Mouse (Mus musculus): ENCODE measurements around the gene Ehbp1l1. TPM values are rescaled to one million over a fixed set of nuclear protein-coding genes. Genes with fewer than 3 reads are reported as not detected.

Gene Ehbp1l1
- polyA plus RNA-seq, 1 experiment from 2014 or later = 17.4 TPM

DNA sequence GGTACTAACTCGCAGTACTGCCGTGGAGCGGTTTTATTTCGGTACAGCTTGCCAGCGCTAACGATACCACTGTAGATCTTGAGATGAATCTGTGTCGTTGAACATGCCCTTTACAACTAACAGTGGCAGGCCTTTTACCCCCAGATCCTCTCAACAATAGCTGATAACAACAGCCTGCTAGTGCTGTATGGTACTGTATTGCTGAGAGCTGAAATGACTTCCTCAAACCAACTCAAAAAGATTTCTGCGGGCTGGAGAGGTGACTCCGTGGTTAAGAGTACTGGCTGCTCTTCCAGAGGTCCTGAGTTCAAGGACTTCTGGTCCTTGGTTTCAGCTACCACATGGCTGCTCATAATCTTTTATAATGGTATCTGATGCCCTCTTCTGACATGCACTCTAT, 8.2 kb upstream of the Ehbp1l1 start:
- Histone ChIP-seq H3K27ac (ENCODE audit: low read depth) (no peak overlapping the region), H3K9me3 (ENCODE audit: low read depth, low read length) (no peaks in the 10 kb centered on the region), H3K36me3 (ENCODE audit: insufficient read depth) (0 out of 2 replicates have a peak, but pooled peaks cover 3% of the 10 kb centered on the region), H3K27me3 (ENCODE audit: insufficient read depth, low read length) (no peaks in the 10 kb centered on the region), H3K4me2 (no peak overlapping the region), H3K4me1 (ENCODE audit: insufficient read depth) (peaks cover 10% of the 10 kb centered on the region), H3K9ac (no peak overlapping the region), H3K4me3 (ENCODE audit: low read depth, low read length) (no peak overlapping the region)
- DNase-seq (no peak), ATAC-seq (ENCODE audit: insufficient read depth) (no peak)
- 77% methylated on average over 9 of the region's 9 CpGs for WGBS
- no peak for TF ChIP-seq CTCF (IDR thresholded peaks at IDR 0.05; ENCODE audit: low read depth)

- H3K4me2 ChIP-seq = peak overlapping the region; percentile 92
- no peaks in the 10 kb centered on the region for H3K27me3 ChIP-seq (ENCODE audit: insufficient read depth, low read length)
- H3K36me3 ChIP-seq (ENCODE audit: insufficient read depth) = peaks cover 8% of the 10 kb centered on the region; the same call in 1 of the 2 replicates
- WGBS = under 1% methylated on average over 47 of the region's 47 CpGs
- peaks cover 30% of the 10 kb centered on the region for H3K4me1 ChIP-seq (ENCODE audit: insufficient read depth)
- H3K9ac ChIP-seq = peak overlapping the region; percentile 71
- TF ChIP-seq CTCF (IDR thresholded peaks at IDR 0.05; ENCODE audit: low read depth) = no peak
- DNase-seq (peak; percentile 99), ATAC-seq (ENCODE audit: insufficient read depth) (peak; percentile 87)
- H3K4me3 ChIP-seq (ENCODE audit: low read depth, low read length) = peak overlapping the region; percentile 62
- peak overlapping the region; percentile 68; the same call in 1 of the 2 replicates for H3K27ac ChIP-seq (ENCODE audit: low read depth)
- H3K9me3 ChIP-seq (ENCODE audit: low read depth, low read length) = no peaks in the 10 kb centered on the region
Measured at GRCm38 (mm10) chr19:5731264-5731978, 5.3 kb upstream of the Ehbp1l1 start.

DNA sequence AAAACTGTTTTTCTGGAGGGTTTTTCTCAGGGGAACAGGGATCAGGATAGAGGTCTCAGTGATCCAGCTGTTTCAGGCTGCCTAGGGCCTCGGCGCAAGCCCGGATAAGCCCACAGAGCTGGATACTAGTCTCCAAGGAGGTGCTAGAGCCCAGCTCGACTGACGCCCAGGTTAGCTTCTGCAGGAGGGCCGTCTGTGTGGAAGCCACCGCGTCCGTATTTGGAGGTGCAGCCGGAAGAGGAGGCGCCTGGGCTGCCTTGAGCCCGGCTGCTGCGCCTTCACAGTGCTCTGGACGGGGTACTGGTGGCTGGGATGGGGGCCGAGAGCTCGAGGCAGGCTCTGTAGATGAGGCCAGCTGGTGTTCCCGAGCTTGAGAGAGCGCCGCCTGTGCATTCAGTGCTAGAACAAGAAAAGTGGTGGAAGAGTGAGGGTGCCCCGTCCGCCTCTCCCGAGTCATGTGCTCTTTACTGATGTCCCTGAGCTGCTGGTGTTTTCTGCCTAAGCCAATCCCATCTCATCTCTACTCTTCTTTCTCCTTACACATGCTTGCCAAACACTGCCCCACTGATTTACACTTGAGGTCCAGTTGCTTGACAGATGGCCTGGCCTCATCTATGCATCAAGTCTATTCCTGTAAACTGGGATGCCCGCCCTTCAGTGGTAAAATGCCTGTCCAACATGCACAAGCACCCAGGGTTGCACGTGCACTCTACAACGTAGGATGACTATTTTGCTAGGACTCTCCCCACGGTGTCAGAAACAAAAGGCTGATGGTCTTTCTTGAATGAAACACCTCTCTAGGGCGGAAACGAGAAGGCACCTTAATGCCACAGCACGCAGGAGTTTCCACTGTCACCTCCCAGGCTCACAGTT, 4.4 kb upstream of the Ehbp1l1 start:
- H3K4me3 ChIP-seq (ENCODE audit: low read depth, low read length) = peak overlapping the region; percentile 62
- ATAC-seq (ENCODE audit: insufficient read depth) = no peak
- DNase-seq = no peak
- H3K9me3 ChIP-seq (ENCODE audit: low read depth, low read length) = no peaks in the 10 kb centered on the region
- H3K4me1 ChIP-seq (ENCODE audit: insufficient read depth) = peaks cover 33% of the 10 kb centered on the region
- H3K36me3 ChIP-seq (ENCODE audit: insufficient read depth) = peaks cover 10% of the 10 kb centered on the region; the same call in 1 of the 2 replicates
- WGBS = 74% methylated on average over 29 of the region's 29 CpGs
- H3K9ac ChIP-seq = peak overlapping the region; percentile 71
- TF ChIP-seq CTCF (IDR thresholded peaks at IDR 0.05; ENCODE audit: low read depth) = no peak
- no peak overlapping the region for H3K27ac ChIP-seq (ENCODE audit: low read depth)
- peak overlapping the region; percentile 92 for H3K4me2 ChIP-seq
- H3K27me3 ChIP-seq (ENCODE audit: insufficient read depth, low read length) = no peaks in the 10 kb centered on the region

DNA sequence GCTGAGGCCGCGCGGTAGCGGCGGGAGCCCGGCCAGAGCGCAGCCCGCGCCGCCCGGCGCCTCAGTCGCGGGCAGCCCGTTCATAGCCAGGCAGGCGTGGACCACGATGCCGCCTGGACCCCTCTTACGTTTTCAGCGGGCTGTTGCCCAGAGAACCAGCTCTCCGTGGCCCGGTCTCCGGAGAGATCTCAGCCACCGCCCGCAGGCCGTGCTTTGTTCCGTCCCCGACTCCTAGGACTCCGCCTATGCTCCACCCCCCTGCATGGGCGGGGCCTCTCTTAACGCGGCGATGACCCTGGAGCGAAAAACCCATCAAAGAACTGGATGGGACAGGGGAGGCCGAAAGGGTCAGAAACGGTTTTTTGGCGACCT, 3.3 kb upstream of the Ehbp1l1 start, which contains the start of gene Fam89b:
Fam89b (minus strand) TSS at position 210 of the 372 bp plus-strand sequence.
- peak within 1 kb of the TSS; percentile 83 for H3K4me3 ChIP-seq (ENCODE audit: low read depth, low read length)
- H3K4me2 ChIP-seq = peak within 1 kb of the TSS; percentile 92
- H3K27ac ChIP-seq (ENCODE audit: low read depth) = peak within 1 kb of the TSS; percentile 81
- H3K4me1 ChIP-seq (ENCODE audit: insufficient read depth) = peaks cover 38% of the 10 kb centered on the region
- no peaks in the 10 kb centered on the region for H3K27me3 ChIP-seq (ENCODE audit: insufficient read depth, low read length)
- TF ChIP-seq CTCF (IDR thresholded peaks at IDR 0.05; ENCODE audit: low read depth) = no peak
- ATAC-seq (ENCODE audit: insufficient read depth) = peak; percentile 68
- WGBS = under 1% methylated on average over 37 of the region's 37 CpGs
- peak; percentile 95 for DNase-seq
- H3K9me3 ChIP-seq (ENCODE audit: low read depth, low read length) = no peaks in the 10 kb centered on the region
- peak within 1 kb of the TSS; percentile 91 for H3K9ac ChIP-seq
- H3K36me3 ChIP-seq (ENCODE audit: insufficient read depth) = peaks cover 15% of the 10 kb centered on the region; the same call in 1 of the 2 replicates

DNA sequence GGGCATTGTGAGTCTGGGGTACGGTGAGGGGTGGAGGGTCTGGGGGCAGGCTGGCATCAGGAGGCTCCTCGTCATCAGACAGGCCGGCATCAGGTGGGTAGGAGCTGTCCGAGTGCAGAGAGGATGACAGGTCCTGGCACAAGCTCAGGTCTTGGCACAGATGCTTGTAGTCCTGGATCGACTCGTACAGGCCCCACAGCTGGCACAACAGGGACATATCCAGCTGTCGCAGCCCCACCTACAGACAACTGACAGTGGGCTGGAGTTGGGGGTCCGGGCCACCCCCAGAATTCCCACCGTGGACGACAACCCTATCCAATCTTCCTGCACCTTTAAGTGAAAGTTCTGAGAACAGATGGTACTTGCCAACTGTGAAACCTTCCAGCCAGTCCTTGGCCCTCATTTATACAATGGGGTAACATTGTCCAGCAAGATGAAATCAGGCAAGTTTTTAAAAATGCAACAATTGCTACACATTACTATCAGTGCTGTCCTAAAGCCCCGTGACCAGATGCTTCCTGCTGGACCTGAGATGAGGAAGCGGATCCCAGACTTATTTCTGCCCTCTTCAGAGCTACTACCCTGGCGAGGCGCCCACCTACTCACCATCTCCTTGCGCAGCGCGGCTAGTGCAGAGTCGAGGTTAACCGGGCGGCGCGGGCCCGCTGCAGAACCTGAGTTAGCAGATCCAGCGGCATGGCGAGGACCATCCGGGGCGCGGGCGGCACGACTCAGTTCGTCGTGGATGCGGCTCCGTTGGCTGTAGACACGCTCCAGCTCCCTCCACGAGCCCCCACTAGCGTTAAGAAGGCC, 2.7 kb upstream of the Ehbp1l1 start:
- Histone ChIP-seq H3K4me3 (ENCODE audit: low read depth, low read length) (peak overlapping the region; percentile 83), H3K9me3 (ENCODE audit: low read depth, low read length) (no peaks in the 10 kb centered on the region), H3K4me1 (ENCODE audit: insufficient read depth) (peaks cover 38% of the 10 kb centered on the region), H3K4me2 (peak overlapping the region; percentile 92), H3K36me3 (ENCODE audit: insufficient read depth) (peaks cover 21% of the 10 kb centered on the region; the same call in 1 of the 2 replicates), H3K27ac (ENCODE audit: low read depth) (peak overlapping the region; percentile 81), H3K9ac (peak overlapping the region; percentile 91), H3K27me3 (ENCODE audit: insufficient read depth, low read length) (no peaks in the 10 kb centered on the region)
- peak; percentile 78 for DNase-seq
- TF ChIP-seq CTCF (IDR thresholded peaks at IDR 0.05; ENCODE audit: low read depth) = no peak
- ATAC-seq (ENCODE audit: insufficient read depth) = peak; percentile 22
- WGBS = 6% methylated on average over 37 of the region's 37 CpGs

GRCm38 (mm10) chr19:5727701-5728100, 1.6 kb upstream of the Ehbp1l1 start:
- H3K9ac ChIP-seq = peak overlapping the region; percentile 91
- peak overlapping the region; percentile 48 for H3K27ac ChIP-seq (ENCODE audit: low read depth)
- TF ChIP-seq CTCF (IDR thresholded peaks at IDR 0.05; ENCODE audit: low read depth) = peak; percentile 99
- no peaks in the 10 kb centered on the region for H3K9me3 ChIP-seq (ENCODE audit: low read depth, low read length)
- peak overlapping the region; percentile 83 for H3K4me3 ChIP-seq (ENCODE audit: low read depth, low read length)
- no peaks in the 10 kb centered on the region for H3K27me3 ChIP-seq (ENCODE audit: insufficient read depth, low read length)
- peaks cover 38% of the 10 kb centered on the region for H3K4me1 ChIP-seq (ENCODE audit: insufficient read depth)
- peaks cover 25% of the 10 kb centered on the region; the same call in 1 of the 2 replicates for H3K36me3 ChIP-seq (ENCODE audit: insufficient read depth)
- DNase-seq (peak; percentile 96), ATAC-seq (ENCODE audit: insufficient read depth) (0 out of 2 replicates have a peak, but pooled peaks have one; percentile 12)
- peak overlapping the region; percentile 92 for H3K4me2 ChIP-seq
- 2% methylated on average over 14 of the region's 14 CpGs for WGBS
